Mouse (Mus musculus) spleen, adult 2 months (tissue): ENCODE data around the gene Fam234b. TPM values are rescaled to one million over a fixed set of nuclear protein-coding genes. Genes with fewer than 3 reads are reported as not detected.

Experiments used
- DNase-seq, 2 experiments: peaks; one replicate each; pipeline versions ENCODE4 v3.0.0 to v3.0.0-alpha.2; 2012 to 2021; ENCODE audit warnings: low spot score in 2 of 2, low read depth in 1 of 2
- H3K27ac ChIP-seq: fragments of 200-500 bp; 2 replicates; pipeline ENCODE4 v1.5.1; 2012; ENCODE audit warnings: low read length, inconsistent platforms; ENCODE audit not compliant: insufficient read depth
- H3K27me3 ChIP-seq: fragments of 200-500 bp; 2 replicates; pipeline ENCODE4 v1.6.1; 2012; ENCODE audit warnings: mild to moderate bottlenecking, moderate library complexity, low read length, inconsistent platforms; ENCODE audit not compliant: control insufficient read depth, insufficient read depth
- H3K36me3 ChIP-seq: fragments of 200-500 bp; 2 replicates; pipeline ENCODE4 v1.6.1; 2012; ENCODE audit warnings: mild to moderate bottlenecking, low read length, inconsistent platforms; ENCODE audit not compliant: control insufficient read depth, insufficient read depth
- H3K4me1 ChIP-seq: fragments of 200-500 bp; 2 replicates; pipeline ENCODE4 v1.6.1; 2011; ENCODE audit warnings: inconsistent platforms; ENCODE audit not compliant: control insufficient read depth, insufficient read depth, insufficient read length
- H3K4me3 ChIP-seq: fragments of 200-500 bp; 2 replicates; pipeline ENCODE4 v1.5.1; 2011; ENCODE audit warnings: mild to moderate bottlenecking, inconsistent platforms; ENCODE audit not compliant: insufficient read depth, insufficient read length; ENCODE audit errors: extremely low read depth
- CTCF ChIP-seq: fragments of 200-500 bp; IDR thresholded peaks from 2 replicates; pipeline ENCODE4 v1.5.1; 2011; ENCODE audit warnings: mild to moderate bottlenecking, inconsistent platforms; ENCODE audit not compliant: insufficient read depth, insufficient read length, insufficient replicate concordance; ENCODE audit errors: extremely low read depth
- POLR2A ChIP-seq: fragments of 200-500 bp; IDR thresholded peaks from 2 replicates; pipeline ENCODE4 v1.6.1; 2011; ENCODE audit warnings: low read depth, low read length, inconsistent platforms
- WGBS: fragments of 180-500 bp; shearing (Covaris S2); methylation state at CpG from one replicate; pipeline ENCODE4 v1.1.7; 2018; 5-methylcytosine and 5-hydroxymethylcytosine counted together
- polyA plus RNA-seq: library from polyadenylated mRNA; depleted of rRNA; stranded (reverse); fragments of >200 nt; gene quantifications from 2 replicates; pipeline ENCODE4 v1.2.3, GENCODE M21; 2012

Gene Fam234b
- polyA plus RNA-seq, 1 experiment = 16.3 TPM

DNA sequence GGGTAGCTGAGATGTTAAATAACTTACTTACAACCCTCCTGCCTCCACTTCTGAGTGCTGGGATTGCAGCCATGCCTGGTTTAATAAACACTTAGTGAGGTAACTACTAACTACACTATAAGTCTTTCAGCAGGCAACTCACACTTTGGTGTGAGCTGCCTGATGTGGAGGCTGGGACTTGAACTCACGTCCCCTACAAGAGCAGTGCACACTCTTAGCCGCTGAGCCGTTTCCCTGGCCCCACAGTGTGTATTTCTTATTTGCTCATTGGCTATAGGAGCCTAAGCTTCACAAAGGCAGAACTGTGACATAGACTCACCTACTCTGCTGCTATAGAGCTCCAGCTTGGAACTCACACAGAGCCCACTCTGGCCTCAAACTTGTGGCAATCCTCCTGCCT is 31.5 kb upstream of the Fam234b start:
- 93% methylated on average over 3 of the region's 3 CpGs for WGBS
- Histone ChIP-seq H3K27ac (peak overlapping the region; percentile 42; the same call in 1 of the 2 replicates), H3K4me3 (no peak overlapping the region), H3K27me3 (no peaks in the 10 kb centered on the region), H3K36me3 (no peaks in the 10 kb centered on the region), H3K4me1 (peaks cover 4% of the 10 kb centered on the region; the same call in 1 of the 2 replicates)
- DNase-seq = no peak
- TF ChIP-seq CTCF (no peak), POLR2A (no peak)

GRCm38 (mm10) chr6:135166712-135167111 is 31.1 kb upstream of the Fam234b start:
- DNase-seq = no peak
- Histone ChIP-seq H3K36me3 (no peaks in the 10 kb centered on the region), H3K27ac (peak overlapping the region; percentile 42; the same call in 1 of the 2 replicates), H3K4me1 (peaks cover 4% of the 10 kb centered on the region; the same call in 1 of the 2 replicates), H3K4me3 (no peak overlapping the region), H3K27me3 (no peaks in the 10 kb centered on the region)
- no peak for TF ChIP-seq CTCF
- no peak for TF ChIP-seq POLR2A
- 73% methylated on average over 5 of the region's 5 CpGs for WGBS

DNA sequence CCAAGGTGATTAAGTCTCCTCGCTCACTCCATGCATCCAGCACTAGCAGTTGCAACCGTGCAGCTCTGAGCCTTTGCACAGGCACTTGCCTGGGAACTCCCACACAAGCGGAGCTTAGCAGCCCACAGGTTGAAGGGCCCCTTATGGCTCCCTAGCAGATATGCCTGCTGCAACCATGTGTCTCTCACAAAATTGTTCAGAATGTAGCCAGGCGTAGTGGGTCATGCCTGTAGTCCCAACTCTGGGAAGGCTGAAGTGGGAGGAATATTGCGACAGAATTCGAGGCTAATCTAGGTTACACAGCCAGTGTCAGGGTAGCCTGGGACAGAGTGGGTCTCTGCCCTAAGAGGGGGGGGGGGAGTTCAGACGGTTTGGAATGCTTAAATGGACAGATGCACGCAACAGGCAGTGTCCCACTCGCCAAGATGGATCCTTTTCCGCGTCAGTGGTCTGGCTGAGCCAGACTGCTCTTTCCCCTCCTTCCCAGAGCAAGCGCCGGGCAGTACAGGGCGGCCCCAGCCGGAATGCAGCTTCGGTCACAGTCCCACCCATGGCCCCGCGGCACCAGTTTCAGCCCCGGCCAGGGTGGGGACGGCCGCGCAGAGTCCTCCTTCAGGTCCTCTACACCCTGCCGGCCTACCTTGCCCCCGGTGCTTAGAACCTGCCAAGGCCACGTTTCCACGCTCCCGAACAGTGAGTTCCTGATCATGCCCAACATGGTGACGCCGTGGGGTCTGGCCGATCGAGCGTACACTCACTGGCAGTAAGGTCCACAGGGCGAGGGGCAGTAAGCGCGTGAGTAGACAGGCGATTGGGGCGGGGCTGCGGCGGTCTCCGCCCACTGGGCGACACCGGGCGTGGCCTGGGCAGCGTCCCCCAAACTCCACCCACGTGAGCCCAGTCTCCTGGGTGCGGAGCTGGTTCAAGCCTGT is 30.1 kb upstream of the Fam234b start:
- peak overlapping the region; percentile 71 for H3K27ac ChIP-seq
- 13% methylated on average over 46 of the region's 46 CpGs for whole genome bisulfite sequencing
- TF ChIP-seq POLR2A = no peak; the same call in 1 of the 2 replicates
- TF ChIP-seq CTCF = no peak
- peak in 1 of 2 experiments; percentile 66 for DNase-seq
- no peaks in the 10 kb centered on the region for H3K27me3 ChIP-seq
- peaks cover 4% of the 10 kb centered on the region; the same call in 1 of the 2 replicates for H3K4me1 ChIP-seq
- no peaks in the 10 kb centered on the region for H3K36me3 ChIP-seq
- peak overlapping the region; percentile 64 for H3K4me3 ChIP-seq

GRCm38 (mm10) chr6:135168471-135168870 is 29.3 kb upstream of the Fam234b start:
- Histone ChIP-seq H3K27me3 (no peaks in the 10 kb centered on the region), H3K4me3 (peak overlapping the region; percentile 64; the same call in 1 of the 2 replicates), H3K36me3 (no peaks in the 10 kb centered on the region), H3K4me1 (peaks cover 4% of the 10 kb centered on the region; the same call in 1 of the 2 replicates), H3K27ac (no peak overlapping the region)
- 85% methylated on average over 6 of the region's 6 CpGs for WGBS
- peak in 1 of 2 experiments; percentile 37 for DNase-seq
- TF ChIP-seq POLR2A (no peak), CTCF (no peak)

DNA sequence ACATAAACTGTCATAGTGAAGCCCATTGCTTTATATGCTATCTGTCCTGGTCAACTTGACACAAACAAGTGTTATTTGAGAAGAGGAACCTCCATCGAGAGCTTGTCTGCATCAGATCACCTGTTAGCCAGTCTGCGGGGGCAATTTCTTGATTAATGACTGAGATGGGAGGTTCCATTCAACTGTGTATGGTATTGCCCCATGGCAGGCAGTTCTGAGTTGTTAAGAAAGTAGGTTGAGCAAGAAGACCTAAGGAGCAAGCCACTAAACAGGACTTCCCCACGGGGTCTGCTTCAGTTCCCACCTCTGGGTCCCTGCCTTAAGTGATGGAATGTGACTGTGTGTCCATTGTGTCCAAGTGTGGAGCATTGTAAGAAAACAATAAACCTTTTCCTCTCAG is 28.5 kb upstream of the Fam234b start:
- no peaks in the 10 kb centered on the region for H3K27me3 ChIP-seq
- H3K27ac ChIP-seq = no peak overlapping the region
- no peaks in the 10 kb centered on the region for H3K36me3 ChIP-seq
- peaks cover 4% of the 10 kb centered on the region; the same call in 1 of the 2 replicates for H3K4me1 ChIP-seq
- 73% methylated on average over 3 of the region's 3 CpGs for WGBS
- no peak for DNase-seq
- no peak overlapping the region for H3K4me3 ChIP-seq
- TF ChIP-seq CTCF (no peak), POLR2A (no peak)

DNA sequence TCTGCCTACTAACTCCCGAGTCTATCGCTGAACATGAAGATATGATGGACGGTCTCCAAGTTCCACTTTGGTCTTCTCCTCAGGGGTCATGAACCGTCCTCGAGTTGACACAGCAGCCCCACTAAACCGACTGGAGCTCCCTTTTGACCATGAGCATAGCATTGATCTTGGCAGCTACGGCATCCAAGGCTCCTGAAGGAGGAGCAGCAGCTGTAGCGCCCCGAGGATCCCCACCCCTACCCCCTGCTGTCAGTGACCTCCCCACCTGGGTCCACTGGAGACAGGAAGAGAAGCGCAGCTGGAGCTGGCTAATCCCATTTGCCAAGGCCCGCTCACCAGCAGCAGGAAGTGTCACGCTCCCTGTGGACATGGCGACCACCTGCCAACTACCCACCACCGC is 26.0 kb upstream of the Fam234b start:
- Histone ChIP-seq H3K36me3 (no peaks in the 10 kb centered on the region), H3K4me3 (no peak overlapping the region), H3K27ac (no peak overlapping the region), H3K4me1 (peaks cover 4% of the 10 kb centered on the region; the same call in 1 of the 2 replicates), H3K27me3 (no peaks in the 10 kb centered on the region)
- no peak for DNase-seq
- TF ChIP-seq POLR2A (no peak), CTCF (no peak)
- 84% methylated on average over 14 of the region's 14 CpGs for WGBS
